In genomic region chr12:45384864-45385263, GRCm38 (mm10) we compare ENCODE assay signal across 8 mouse cellular contexts.
DNase-seq lines count a peak whose midpoint lies in the region; ATAC-seq and TF ChIP-seq lines count a peak whose summit lies in the region.

No protein-coding gene starts in this region.

- no peaks in the 10 kb centered on the region for H3K36me3 ChIP-seq in forebrain, postnatal 0 days (ENCODE audit: insufficient read depth)
- no peaks in the 10 kb centered on the region for H3K36me3 ChIP-seq in forebrain, embryonic 12.5 days (replicated peaks)
- no peaks in the 10 kb centered on the region for H3K36me3 ChIP-seq in forebrain, embryonic 13.5 days (ENCODE audit: poor library complexity, severe bottlenecking)

- DNase-seq in forebrain, postnatal 0 days: peak; percentile 56
- peak; percentile 3 for DNase-seq in lung, postnatal 36 days
- DNase-seq in lung, adult 2 months: no peak
- peak; percentile 27 for DNase-seq in forelimb bud, embryonic 11.5 days (ENCODE audit: low read depth, low spot score)
- peak; percentile 48 for DNase-seq in retina, postnatal 1 day
- DNase-seq in cerebellum, postnatal 36 days: no peak

- TF ChIP-seq POLR2A in lung, adult 2 months (IDR thresholded peaks at IDR 0.05; ENCODE audit: borderline replicate concordance, extremely low read depth, low read depth, low read length): no peak

- H3K9me3 ChIP-seq in forebrain, postnatal 0 days (ENCODE audit: low read length): peaks cover 4% of the 10 kb centered on the region
- H3K9me3 ChIP-seq in forebrain, embryonic 12.5 days: peaks cover 2% of the 10 kb centered on the region; the same call in 1 of the 2 replicates
- no peaks in the 10 kb centered on the region; the same call in 1 of the 2 replicates for H3K9me3 ChIP-seq in forebrain, embryonic 13.5 days (replicated peaks)

- no peak for ATAC-seq in forebrain, postnatal 0 days
- ATAC-seq in forebrain, embryonic 12.5 days (ENCODE audit: low FRiP score): no peak
- no peak for ATAC-seq in forebrain, embryonic 13.5 days

- WGBS in forebrain, postnatal 0 days: 59% methylated on average over 3 of the region's 3 CpGs
- 58% methylated on average over 3 of the region's 3 CpGs for WGBS in forebrain, embryonic 12.5 days
- 54% methylated on average over 3 of the region's 3 CpGs for WGBS in lung, adult 2 months
- 55% methylated on average over 3 of the region's 3 CpGs for WGBS in forebrain, embryonic 13.5 days

- H3K4me1 ChIP-seq in forebrain, postnatal 0 days (ENCODE audit: insufficient read depth): no peaks in the 10 kb centered on the region
- no peaks in the 10 kb centered on the region for H3K4me1 ChIP-seq in forebrain, embryonic 12.5 days
- H3K4me1 ChIP-seq in lung, adult 2 months (ENCODE audit: control insufficient read depth, insufficient read depth, low read length): no peaks in the 10 kb centered on the region
- no peaks in the 10 kb centered on the region for H3K4me1 ChIP-seq in forebrain, embryonic 13.5 days

- H3K9ac ChIP-seq in forebrain, postnatal 0 days: no peak overlapping the region
- H3K9ac ChIP-seq in forebrain, embryonic 12.5 days: no peak overlapping the region
- H3K9ac ChIP-seq in forebrain, embryonic 13.5 days: no peak overlapping the region

- H3K27me3 ChIP-seq in forebrain, postnatal 0 days (ENCODE audit: insufficient read depth, low read length): no peaks in the 10 kb centered on the region
- H3K27me3 ChIP-seq in forebrain, embryonic 12.5 days: no peaks in the 10 kb centered on the region
- no peaks in the 10 kb centered on the region for H3K27me3 ChIP-seq in forebrain, embryonic 13.5 days

- H3K27ac ChIP-seq in forebrain, postnatal 0 days (ENCODE audit: low read depth, low read length): no peak overlapping the region
- no peak overlapping the region for H3K27ac ChIP-seq in forebrain, embryonic 12.5 days
- no peak overlapping the region for H3K27ac ChIP-seq in forebrain, embryonic 13.5 days

- TF ChIP-seq CTCF in forebrain, postnatal 0 days (IDR thresholded peaks at IDR 0.05; ENCODE audit: low read depth): peak; percentile 67
- no peak for TF ChIP-seq CTCF in lung, adult 2 months (IDR thresholded peaks at IDR 0.05; ENCODE audit: insufficient read depth, low read length)

- H3K4me2 ChIP-seq in forebrain, postnatal 0 days (ENCODE audit: low read depth): no peak overlapping the region
- H3K4me2 ChIP-seq in forebrain, embryonic 12.5 days: no peak overlapping the region
- H3K4me2 ChIP-seq in forebrain, embryonic 13.5 days: no peak overlapping the region

- H3K4me3 ChIP-seq in forebrain, postnatal 0 days (ENCODE audit: low read depth, low read length): no peak overlapping the region
- H3K4me3 ChIP-seq in forebrain, embryonic 12.5 days (replicated peaks): no peak overlapping the region
- H3K4me3 ChIP-seq in lung, adult 2 months (replicated peaks; ENCODE audit: extremely low read depth, low read depth, low read length): no peak overlapping the region
- H3K4me3 ChIP-seq in forebrain, embryonic 13.5 days: no peak overlapping the region

Comparison
In these comparisons a context has a peak if more than half of its experiments do, and no peak if none do; other contexts are left out.
1. DNase-seq: peak in forebrain, postnatal 0 days (single experiment), lung, postnatal 36 days (single experiment), forelimb bud, embryonic 11.5 days (single experiment) and retina, postnatal 1 day (single experiment); none in lung, adult 2 months (single experiment) and cerebellum, postnatal 36 days (0 of 2).